Mouse (Mus musculus) megakaryocyte, embryonic 14.5 days (primary cell): ENCODE data around the gene Ddx54.

Source experiments
- FLI1 ChIP-seq: IDR thresholded peaks from 2 replicates; pipeline ENCODE4 v1.6.1; 2012; ENCODE audit warnings: low read length, inconsistent platforms, mixed read lengths
- GATA1 ChIP-seq: IDR thresholded peaks from 3 replicates; pipeline ENCODE4 v1.6.1; 2012; ENCODE audit warnings: mixed read lengths, low read length, inconsistent platforms, borderline replicate concordance

GRCm38 (mm10) chr5:120656281-120656751 is 43.8 kb downstream of the Ddx54 start:
- no peak for TF ChIP-seq GATA1
- no peak for TF ChIP-seq FLI1
